Mouse (Mus musculus) NIH3T3 (cell line): ENCODE results near the gene Gli3.

Source experiments
- DNase-seq: peaks from one replicate; pipeline ENCODE4 v3.0.0-alpha.2; 2012; ENCODE audit warnings: low read depth

Gene Gli3

DNA sequence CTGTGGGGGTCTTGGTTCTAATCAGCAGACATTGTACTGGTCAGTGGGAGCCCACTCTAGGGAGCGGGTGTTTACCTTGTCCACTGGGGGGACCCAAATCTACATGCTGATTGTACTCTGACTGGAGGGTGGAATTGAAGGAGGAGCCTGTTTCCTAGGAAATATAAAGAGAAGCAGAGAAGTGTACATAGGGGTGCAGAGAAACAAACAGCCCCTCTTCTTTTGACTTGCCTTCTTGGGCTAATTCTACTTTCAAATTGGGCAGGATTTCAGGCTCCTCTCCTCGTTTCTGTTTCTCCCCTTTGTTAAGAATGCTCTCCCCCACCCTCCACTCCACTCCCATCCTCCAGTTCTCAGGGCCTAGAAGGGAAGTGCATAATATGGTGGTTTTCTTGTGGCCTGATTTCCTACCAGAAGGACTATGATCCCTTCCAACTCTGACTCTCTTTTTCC lies 93.6 kb downstream of the Gli3 start:
- peak; percentile 16 for DNase-seq

DNA sequence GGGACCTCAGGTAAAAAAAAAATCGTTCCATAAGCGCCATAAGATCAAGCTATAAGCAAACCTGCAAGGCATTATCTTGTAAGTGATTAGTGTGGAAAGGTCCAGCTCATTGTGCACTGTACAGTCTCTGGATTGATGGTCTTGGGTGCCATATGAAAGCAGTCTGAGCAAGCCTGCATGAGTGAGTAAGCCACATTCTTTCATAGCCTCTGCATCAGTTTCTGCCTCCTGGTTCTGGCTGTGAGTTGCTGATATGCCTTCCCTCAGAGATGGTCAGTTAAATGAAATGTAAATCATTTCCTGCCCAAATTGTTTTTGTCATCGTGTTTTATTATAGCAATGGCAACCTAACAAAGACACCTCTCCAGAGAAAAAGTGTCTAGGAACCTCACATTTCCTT lies 98.4 kb downstream of the Gli3 start:
- peak; percentile 52 for DNase-seq

DNA sequence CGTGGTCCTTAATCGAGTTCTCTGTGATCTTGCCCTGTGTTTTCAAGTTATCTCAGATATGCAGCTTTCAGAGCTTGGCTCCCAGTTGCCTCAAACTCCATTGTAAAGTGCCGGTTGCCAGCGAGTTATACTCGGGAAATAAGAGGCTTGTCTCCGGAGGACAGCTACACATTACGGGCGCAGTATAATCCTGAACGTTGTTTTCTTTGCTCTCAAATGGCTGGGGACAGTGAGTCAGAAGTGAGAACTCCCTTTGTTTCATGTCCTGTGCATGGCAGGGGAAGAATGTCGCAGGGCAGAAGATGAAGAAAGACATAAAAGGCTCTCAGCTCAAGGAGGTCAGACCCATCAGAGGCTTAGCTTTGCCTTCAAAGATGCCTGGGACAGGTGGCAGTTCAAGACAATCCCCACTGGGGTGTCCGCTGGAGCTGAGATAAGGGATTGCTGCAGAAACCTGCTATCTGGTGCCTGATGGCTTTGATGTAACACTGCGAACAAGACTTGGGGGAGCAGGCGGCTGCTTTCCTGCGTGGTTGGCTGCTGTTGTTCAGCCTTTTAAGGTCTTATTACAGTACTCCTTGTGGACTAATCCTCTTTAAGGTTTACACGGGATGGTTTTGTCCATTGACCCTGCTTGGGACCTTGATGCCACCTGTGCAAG lies 108.0 kb downstream of the Gli3 start:
- no peak for DNase-seq

DNA sequence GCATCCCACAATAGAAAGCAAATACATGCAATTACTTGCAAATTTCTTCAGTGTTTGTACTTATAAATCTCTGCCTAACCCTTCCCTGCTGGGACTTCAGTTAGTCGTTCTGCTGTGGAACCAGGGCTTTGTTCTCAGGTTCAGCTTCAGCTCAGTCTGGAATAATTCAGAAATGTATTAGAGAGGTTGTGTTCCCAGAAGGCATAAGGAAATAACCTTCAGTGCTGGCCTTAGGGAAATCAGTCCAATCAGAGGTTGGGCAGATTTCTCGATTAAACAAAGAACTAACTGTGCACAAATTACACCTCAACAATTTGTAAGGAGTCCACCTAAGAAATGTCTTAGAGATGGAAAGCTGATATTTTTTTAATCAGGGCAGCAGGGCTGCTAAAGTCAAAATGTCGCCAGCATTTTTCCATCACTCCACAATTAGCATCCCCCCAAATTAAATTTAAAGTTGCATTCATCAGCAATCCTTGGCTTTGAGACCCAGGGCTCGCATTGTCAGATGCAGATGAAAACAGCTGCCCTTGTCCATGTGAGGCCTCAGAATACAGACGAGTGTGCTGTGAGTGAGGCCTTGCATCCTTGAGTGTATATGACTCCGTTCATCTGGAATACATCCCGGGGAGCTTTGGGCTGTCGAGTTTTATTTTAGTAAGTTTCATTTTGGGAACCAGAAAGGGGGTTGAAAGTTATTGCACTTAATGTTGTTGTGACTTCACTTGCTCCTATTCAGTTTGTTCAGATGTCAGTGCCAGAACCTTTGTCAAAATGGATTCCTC lies 114.3 kb downstream of the Gli3 start:
- DNase-seq, result peak; percentile 13

DNA sequence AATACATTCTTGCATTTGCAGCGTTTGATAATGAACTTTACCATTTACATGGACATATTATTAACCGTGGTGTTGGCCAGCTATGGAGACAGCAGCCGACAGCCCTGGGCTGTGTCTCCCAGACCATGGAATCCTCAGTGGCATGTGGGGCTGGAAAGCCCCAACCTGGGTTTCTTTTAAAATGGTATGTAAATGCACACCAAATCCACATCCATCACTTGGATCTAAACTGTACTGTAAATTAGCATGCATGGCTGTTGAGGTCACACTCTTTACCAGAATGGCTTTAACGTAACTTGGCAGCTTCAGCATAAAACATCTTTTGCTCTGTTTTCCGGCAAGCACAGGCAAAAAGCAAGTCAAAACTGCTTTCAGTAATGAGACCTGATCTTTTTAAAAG lies 117.4 kb downstream of the Gli3 start:
- DNase-seq, result no peak

DNA sequence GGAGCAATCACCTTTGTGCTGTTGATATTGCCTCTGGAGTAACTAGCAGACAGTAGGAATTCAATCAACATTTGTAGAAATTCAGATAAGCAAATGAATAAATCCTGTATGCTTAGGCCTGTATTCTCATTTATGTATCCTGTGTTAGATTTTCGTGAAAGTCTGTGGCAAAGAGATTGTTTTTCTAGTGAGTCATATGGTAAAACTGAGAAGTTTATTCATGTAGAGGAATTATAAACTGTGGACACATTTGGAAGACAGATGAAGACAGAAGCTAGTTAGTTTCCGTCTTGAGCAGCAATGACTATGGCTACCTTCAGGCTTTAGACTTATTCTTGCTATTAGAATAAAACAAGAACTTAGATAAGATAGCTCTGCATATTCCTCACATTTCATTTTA lies 122.9 kb downstream of the Gli3 start:
- peak; percentile 51 for DNase-seq

DNA sequence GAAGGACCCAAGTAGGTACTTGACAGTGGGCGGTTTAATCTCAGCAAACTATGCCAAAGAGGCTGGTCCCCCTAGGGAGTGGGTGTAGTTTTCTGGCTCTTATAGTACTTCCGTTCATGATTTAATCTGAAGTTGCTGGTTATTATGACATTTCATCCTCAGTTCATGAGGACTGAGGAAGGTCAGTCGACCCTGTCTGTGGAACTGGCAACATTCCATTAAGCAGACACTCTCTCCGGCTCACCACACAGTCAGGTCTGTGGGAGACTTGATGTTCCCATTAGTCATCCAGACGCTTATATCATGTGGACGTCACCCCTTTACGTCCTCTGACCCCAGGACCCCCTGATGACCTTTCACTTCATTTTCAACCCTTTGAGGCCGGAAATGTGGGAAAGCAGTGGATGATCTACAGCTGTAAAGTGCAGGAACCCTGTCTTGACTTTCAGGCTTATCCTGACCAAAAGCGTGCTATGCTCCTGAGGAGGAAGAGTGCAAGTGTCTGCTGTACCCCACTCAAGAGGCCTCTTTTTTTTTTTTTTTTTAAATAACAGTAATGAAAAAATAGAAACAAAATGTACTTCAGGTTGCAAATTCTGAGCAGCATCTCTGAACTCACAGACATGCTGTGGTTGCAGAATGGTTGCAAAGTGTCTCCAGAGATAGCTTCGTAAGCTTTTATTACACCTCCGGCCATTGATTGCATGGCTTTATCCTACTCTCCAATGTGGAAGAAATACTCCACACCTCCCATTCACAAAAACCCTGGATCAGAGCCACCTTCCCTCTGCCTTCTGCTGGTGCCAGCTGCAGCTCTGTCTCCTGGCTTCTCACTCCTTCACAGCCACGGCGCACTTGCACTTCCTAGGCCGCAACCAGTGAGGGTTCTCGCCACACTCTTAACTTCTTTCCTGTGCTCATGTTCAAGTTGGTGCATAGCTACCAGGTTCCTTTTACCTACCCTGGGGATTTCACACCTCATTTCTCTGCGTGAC lies 125.5 kb downstream of the Gli3 start:
- DNase-seq, result peak; percentile 15

DNA sequence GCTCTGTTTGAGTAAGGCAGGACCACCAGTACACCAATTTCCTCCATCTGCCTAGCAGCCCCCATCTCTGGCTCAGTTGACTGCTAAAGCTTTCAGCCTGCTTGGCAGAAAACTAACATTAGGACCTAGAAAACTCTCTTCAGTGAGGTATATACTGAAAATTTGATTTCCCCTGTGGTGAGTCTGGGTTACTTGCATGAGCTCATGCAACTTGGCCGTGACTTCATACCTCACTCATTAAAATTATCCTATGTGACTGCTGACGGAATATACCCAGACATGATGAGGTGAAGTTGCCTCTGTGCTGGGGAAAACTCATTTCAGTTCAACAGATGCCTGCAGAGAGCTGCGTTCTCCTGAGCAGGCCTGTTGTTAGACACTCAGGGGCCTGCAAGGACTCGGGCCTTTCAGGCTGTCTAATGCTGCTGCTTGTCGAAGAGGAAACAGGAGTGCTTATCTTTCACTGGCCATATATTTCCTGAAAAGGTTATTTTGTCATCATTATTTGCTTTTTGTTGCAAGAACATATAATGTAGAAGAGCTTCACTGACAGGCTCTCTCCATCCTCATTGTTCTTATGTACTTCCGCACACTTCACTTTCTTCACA lies 127.4 kb downstream of the Gli3 start:
- no peak for DNase-seq

DNA sequence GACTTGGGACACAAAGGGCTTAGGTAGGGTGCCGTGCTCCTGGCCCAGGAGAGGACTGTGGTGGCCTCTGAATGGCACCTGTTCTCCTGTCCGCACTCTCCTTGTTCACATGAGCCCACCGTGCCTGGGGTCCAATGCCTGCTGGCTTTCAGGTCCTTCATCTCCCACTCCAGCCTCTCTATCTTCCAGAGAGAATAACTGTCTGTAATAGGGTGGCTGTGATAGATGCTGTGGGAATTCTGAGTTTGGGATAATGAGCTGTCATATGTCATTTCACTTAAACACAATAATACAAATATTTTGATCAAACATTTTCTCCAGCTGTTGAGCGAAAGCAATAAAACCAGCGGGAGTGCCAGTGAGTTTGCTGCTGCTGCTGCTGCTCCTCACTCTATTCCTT lies 133.6 kb downstream of the Gli3 start:
- no peak for DNase-seq

DNA sequence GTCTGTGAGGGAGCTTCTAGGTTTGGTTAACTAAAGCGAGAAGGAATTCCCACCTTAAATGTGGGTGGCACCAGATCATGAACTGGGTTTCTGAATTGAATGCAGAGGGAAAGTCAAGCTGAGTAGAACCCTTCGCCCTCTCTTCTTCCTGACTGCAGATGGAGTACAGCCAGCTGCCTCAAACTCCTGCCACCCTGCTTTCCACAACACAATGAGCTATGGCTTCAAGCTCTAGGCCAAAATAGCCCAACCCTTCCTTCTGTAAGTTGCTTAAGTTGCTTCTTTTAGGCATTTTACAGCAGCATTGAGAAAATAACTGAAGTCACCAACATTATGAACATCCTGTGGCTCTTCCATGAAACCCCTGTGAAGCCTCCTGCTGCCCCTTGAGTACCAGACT lies 136.7 kb downstream of the Gli3 start:
- DNase-seq, result no peak

DNA sequence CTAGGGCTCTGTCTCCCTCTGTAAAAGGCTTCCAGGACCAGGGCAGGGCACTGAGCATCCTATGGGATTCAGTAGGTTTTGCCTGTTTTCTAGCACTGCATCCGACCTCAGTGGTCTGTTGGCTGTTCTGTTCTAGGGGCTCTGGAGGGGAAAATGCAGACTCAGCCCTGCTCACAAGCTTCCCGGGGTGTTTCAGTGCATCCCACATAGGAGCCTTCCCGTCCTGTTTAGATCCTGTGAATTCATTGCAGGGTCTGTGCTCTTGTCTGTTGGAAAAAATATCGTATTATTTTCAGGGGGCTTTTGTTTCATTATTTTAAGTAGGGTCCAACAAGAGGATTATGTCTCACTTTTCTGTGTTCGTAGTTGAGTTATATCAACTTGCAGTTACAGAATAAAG lies 139.1 kb downstream of the Gli3 start:
- no peak for DNase-seq

DNA sequence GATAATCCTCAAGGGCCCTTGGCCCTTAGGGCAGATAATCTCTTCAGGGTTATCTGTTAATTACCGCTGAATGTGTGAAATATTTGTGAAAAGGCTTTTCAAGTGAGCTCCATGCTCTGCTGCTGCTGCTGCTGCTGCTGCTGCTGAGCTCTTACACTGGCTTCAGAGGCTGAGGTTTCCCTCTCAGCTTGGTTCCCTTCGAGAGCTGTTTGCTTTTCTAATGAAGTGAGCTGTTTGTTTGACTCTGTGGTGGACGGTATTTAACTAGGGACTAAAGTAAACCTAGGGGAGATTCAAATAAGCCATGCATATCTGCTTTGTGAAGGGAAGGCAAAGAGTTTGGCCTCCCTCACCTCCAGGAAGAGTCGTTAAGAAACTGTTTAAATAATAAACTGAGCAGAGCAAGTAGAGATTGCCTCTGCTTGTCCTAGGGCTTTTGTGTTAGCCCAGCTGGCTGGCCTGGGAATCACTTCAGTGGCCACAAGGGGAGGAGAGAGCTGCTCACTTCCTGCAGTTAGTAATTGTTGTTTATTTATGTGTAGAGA lies 139.7 kb downstream of the Gli3 start:
- no peak for DNase-seq

DNA sequence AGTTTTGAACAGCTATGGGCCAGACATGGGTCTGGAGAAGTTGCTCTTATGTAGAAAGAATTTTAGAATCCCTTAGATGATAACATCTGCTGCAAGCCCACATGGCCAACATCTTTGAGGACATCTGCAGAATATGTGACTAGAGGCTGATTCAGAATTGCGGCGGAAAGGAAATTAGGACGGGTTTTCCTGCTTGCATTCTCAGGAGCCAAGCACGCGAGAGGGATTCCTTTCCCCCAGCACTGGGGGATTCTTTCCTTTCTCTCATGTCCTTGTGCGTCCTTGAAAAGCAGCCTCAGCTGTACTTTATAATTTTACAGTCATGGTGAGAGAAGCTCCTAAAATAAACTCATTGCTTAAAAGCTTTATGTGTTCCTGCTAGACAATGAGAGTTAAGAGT lies 141.0 kb downstream of the Gli3 start:
- DNase-seq, result no peak

DNA sequence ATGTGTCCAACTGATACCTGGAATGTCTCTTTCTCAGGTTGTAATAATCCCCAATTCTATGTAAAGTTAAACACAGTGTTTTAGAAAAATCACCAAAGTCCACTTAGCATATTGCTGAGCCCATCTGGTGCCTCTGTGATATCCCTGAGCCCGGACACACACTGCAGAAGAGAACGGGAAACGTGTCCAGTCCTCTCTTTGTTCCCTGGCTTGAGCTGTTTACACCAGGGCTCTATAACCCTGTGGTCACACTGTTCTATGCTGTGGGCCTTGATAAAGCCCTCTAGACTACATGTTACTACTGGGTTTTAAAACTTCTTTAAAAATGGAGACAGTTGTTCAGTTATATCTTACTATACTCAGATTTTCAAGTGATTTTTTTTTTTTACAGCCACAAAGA lies 154.4 kb downstream of the Gli3 start:
- DNase-seq, result no peak

DNA sequence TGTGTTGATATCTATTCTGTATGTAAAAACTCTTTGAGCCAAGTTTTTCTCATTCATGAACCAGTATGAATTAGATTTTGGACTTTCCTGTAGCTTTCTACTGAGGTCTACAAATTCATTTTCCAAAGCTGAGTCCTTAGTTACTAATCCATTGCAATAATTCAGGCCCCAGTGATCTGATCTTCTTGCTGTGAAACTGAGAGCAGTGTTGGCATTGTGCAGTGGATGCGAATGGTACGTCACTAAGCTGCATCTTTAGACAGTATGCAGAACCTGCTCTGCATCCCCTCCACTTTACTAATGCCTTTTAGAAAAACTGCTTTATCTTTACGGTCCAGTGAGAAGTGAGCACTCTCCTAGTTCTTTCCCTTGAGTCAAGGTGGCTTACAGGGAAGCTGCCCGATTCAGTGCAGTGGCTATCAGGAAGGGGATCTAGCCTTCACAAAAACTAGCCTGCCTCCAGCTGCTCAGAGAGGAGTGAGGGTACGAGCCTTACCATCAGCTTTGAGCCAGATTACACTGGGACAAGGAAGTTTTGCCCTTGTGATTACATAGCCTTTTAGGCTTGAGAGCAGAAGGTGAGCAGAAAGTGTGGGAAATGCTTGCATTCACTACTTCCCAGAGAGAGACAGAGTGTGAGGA lies 155.1 kb downstream of the Gli3 start:
- no peak for DNase-seq

DNA sequence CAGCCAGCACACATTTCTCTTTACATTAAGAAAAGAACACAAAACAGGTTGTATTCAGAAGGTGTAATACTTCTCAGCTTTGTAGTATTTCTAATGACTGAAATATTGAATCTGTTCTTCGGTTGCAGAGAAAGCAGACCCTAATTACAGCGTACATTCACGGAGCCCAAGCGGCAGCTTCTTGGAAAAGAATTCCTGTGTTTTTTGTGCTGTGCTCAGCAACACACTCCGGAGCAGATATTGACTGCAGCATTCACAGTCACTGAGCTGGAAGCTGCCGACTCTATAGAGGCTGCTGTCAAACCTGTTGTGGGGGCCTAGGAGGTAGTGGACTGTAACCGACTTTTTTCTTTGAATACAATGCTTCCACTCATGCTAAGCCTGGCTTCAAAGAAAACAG lies 158.0 kb downstream of the Gli3 start:
- no peak for DNase-seq

DNA sequence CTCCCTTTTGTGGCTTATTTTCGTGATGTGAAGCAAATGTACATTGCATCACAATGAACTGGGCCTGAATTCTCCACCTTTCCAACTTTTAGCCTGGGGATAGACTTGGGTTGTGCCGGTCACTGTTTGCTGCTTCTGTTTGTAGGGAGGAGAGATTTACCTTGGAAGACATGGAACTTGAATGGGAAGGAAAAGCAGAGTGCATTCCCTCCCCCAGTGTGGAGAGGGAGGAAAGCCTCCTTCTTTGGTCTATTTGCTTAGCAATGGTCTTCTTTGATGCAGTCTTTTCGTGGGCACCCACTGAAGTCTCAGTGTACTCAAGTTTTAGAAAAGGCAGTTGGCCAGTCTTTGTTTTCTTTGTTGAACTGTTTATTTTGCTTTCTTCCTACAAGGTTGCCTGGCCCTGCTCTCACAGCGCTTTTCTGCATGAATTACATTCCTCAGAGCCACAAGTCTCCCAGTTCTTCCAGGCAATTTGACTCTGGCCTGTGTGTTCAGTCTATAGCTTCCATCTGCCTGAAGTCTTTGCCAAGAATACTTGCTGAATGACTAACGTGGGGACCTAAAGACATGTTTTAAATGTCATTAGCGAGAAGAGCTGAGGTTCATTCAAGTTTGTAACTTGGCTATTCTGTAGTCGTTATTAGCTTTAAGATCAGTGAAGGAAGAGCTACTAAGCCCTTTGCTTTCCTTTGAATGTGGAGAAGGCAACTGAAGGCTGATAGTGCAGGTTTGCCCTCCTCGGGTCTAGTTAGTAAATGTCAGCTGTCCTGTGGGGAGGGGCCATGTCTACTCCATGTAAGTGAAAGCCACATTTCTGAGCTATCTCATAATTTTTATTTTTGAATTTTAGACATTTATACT lies 161.7 kb downstream of the Gli3 start:
- DNase-seq, result peak; percentile 78

DNA sequence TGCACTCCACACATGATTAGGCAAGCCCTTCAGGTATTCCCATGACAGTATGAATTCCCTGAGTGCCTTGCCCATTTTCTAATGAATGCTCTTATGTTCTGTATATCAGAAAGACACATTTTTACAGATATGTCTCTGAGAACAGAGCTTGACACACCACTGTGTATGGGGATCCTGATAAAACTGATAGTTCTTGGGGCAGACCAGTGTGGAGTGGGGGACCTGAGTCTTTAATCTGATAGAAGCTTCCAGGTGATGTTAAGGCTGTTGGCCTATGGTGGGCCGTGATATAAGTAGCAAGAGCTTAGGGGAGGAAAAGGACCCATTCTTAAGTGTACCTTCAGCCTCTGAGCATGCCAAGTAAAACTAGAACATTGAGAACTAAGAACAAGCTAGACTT lies 178.5 kb downstream of the Gli3 start:
- DNase-seq, result no peak

DNA sequence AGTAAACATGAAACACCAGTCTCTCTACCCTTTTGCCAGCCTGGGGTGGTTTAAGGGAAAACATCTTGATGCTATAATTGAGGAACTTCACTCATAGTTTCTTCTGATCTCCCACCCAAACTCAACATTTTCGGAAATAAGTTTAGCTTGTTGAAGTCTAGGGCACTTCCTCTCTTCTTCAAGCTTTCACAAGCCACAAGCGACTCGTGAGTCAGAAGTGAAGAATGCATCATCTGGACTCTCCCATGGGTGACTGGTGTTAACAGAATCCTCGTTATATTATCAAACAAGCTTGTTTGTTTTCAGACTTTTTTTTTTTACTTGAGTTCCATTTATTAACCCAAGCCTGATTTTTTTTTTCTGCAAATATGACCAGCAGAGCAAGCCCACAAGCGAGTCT lies 197.5 kb downstream of the Gli3 start:
- peak; percentile 63 for DNase-seq

DNA sequence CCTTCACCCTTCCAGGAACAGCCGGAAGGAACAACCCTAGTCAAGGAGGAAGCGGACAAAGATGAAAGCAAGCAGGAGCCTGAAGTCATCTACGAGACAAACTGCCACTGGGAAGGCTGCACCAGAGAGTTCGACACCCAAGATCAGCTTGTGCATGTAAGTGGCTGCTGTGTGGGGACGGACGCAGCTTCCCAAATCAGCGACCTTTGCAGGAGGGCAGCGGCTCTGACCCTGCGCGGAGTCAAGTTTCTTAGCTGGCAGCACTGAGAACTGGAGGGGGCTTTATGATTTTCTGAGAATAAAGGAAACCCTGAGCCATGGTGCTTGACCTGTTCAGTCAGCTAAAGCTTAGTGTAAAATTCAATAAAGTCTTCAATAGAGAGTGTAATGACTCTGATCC lies 199.3 kb downstream of the Gli3 start:
- no peak for DNase-seq
